Mouse (Mus musculus): ENCODE measurements around the gene Padi4.

DNA sequence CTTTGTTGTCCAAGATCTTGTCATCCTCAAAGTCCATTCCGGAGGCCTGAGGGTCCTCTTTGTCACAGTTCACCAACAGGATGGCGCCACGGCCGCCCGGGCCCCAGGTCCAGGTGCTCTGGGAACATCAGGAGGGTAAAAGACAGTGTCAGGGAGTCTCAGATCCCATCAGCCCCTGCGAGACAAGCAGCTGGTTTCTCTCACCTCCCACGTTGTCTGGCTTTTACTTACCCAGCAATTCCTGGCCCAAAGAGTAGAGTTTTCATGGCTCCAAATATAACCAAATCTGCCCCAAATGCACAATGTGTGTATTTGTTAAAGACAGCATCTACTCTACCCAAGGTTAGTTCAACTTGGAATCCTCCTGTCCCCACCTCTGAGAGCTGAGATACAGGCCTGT is 12.4 kb downstream of the Padi4 start:
- TF ChIP-seq POLR2A (IDR thresholded peaks at IDR 0.05; ENCODE audit: low read depth, low read length) (no peak), CTCF (conservative IDR thresholded peaks at IDR 0.05; ENCODE audit: insufficient read depth, insufficient read length, low read depth, low read length) (no peak)

Measured in kidney, adult 2 months (tissue).